Mouse (Mus musculus): ENCODE results near the gene Tulp3. TPM values are rescaled to one million over a fixed set of nuclear protein-coding genes. Genes with fewer than 3 reads are reported as not detected.
A peak's percentile ranks its signal among the peaks of the same experiment; 100 is the strongest.

Gene Tulp3
- total and polyA plus RNA-seq, 3 experiments, result 5.3 to 19.2 TPM; not detected in 1

GRCm38 (mm10) chr6:128288681-128289080 lies 67.0 kb downstream of the Tulp3 start:
- no peak for DNase-seq (ENCODE audit: low read depth, low spot score)
- Histone ChIP-seq H3K27me3 (ENCODE audit: control insufficient read depth in 1 of 2, insufficient read depth in 2 of 2, low read length in 2 of 2) (no peaks in the 10 kb centered on the region), H3K4me1 (ENCODE audit: control insufficient read depth in 1 of 2, insufficient read depth in 2 of 2, low read length in 2 of 2) (no peaks in the 10 kb centered on the region), H3K4me3 (ENCODE audit: control insufficient read depth in 1 of 2, insufficient read depth in 1 of 2, low read depth in 2 of 2, low read length in 2 of 2) (no peak overlapping the region), H3K36me3 (ENCODE audit: control insufficient read depth in 1 of 2, insufficient read depth in 2 of 2, low read length in 2 of 2) (no peaks in the 10 kb centered on the region), H3K9ac (ENCODE audit: control insufficient read depth, low read depth, low read length, poor library complexity, severe bottlenecking) (no peak overlapping the region), H3K27ac (ENCODE audit: control insufficient read depth, low read depth, low read length) (no peak overlapping the region), H3K79me2 (ENCODE audit: control insufficient read depth, insufficient read depth, low read length, poor library complexity) (no peaks in the 10 kb centered on the region), H3K9me3 (replicated peaks; ENCODE audit: insufficient read depth, low read length) (no peaks in the 10 kb centered on the region)
- TF ChIP-seq ZC3H11A (IDR thresholded peaks at IDR 0.05; ENCODE audit: low read depth, low read length) (no peak), MAZ (IDR thresholded peaks at IDR 0.05; ENCODE audit: low read depth, low read length) (no peak), SIN3A (IDR thresholded peaks at IDR 0.05; ENCODE audit: low read length) (no peak), ELF1 (IDR thresholded peaks at IDR 0.05; ENCODE audit: low read depth, low read length) (no peak), POLR2A (IDR thresholded peaks at IDR 0.05; ENCODE audit: control insufficient read depth in 1 of 2, insufficient read depth in 1 of 2, low read depth in 1 of 2, low read length in 2 of 2, poor library complexity in 1 of 2) (no peak), MEF2A (IDR thresholded peaks at IDR 0.05; ENCODE audit: extremely low read depth, insufficient replicate concordance, low read depth, low read length, poor library complexity, severe bottlenecking) (no peak), MYB (IDR thresholded peaks at IDR 0.05; ENCODE audit: low read depth, low read length) (no peak), TBP (IDR thresholded peaks at IDR 0.05; ENCODE audit: low read depth, low read length) (no peak), EP300 (IDR thresholded peaks at IDR 0.05; ENCODE audit: low read depth in 1 of 2, low read length in 2 of 2) (no peak), USF1 (IDR thresholded peaks at IDR 0.05; ENCODE audit: low read depth, low read length) (no peak), MAX (IDR thresholded peaks at IDR 0.05; ENCODE audit: low read length) (no peak), CHD2 (IDR thresholded peaks at IDR 0.05; ENCODE audit: low read length) (no peak), ZKSCAN1 (IDR thresholded peaks at IDR 0.05; ENCODE audit: low read depth, low read length) (no peak), POLR2AphosphoS2 (IDR thresholded peaks at IDR 0.05; ENCODE audit: low read length) (no peak), TCF12 (IDR thresholded peaks at IDR 0.05; ENCODE audit: low read depth, low read length) (no peak), TAL1 (IDR thresholded peaks at IDR 0.05; ENCODE audit: low read length) (no peak), GABPA (IDR thresholded peaks at IDR 0.05; ENCODE audit: low read depth, low read length) (no peak)

DNA sequence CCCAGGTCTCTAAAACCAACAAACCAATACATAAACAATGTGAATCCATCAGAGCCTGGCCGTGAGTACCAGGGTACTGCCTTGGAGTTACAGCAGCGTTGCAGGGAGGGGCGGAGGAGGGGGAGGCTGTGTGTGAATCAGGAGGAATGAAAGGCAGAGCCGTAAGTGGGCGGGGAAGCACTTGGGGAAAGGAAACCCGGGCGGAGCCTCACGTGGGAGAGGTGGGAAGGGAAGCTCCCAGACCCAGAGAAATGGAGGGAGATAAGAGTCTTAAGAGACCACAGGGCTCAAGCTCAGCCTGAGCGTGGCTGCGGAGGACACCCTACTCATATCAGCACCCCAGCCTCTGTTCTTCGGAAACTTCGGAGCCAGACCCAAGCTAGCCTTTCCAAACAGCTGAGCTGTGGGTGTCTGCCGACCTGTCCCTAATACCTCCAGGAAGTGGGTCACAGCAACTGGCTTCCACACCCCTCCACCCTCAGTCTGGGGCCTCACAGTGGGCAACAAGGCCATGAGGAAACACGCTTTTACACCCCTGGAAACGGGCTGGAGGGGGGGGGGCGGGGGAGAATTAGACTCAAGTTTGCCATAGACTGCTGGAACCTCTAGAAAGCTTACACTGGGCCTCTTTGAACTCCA lies 69.7 kb downstream of the Tulp3 start:
- Histone ChIP-seq H3K4me3 (ENCODE audit: control insufficient read depth in 1 of 2, insufficient read depth in 1 of 2, low read depth in 2 of 2, low read length in 2 of 2) (no peak overlapping the region), H3K27me3 (ENCODE audit: control insufficient read depth in 1 of 2, insufficient read depth in 2 of 2, low read length in 2 of 2) (no peaks in the 10 kb centered on the region), H3K9me3 (replicated peaks; ENCODE audit: insufficient read depth, low read length) (no peaks in the 10 kb centered on the region), H3K9ac (ENCODE audit: control insufficient read depth, low read depth, low read length, poor library complexity, severe bottlenecking) (no peak overlapping the region), H3K79me2 (ENCODE audit: control insufficient read depth, insufficient read depth, low read length, poor library complexity) (no peaks in the 10 kb centered on the region), H3K4me1 (ENCODE audit: control insufficient read depth in 1 of 2, insufficient read depth in 2 of 2, low read length in 2 of 2) (no peaks in the 10 kb centered on the region), H3K27ac (ENCODE audit: control insufficient read depth, low read depth, low read length) (no peak overlapping the region), H3K36me3 (ENCODE audit: control insufficient read depth in 1 of 2, insufficient read depth in 2 of 2, low read length in 2 of 2) (no peaks in the 10 kb centered on the region)
- TF ChIP-seq ELF1 (IDR thresholded peaks at IDR 0.05; ENCODE audit: low read depth, low read length) (no peak), ZMIZ1 (IDR thresholded peaks at IDR 0.05; ENCODE audit: low read depth, low read length) (no peak), POLR2AphosphoS2 (IDR thresholded peaks at IDR 0.05; ENCODE audit: low read length) (no peak), NRF1 (IDR thresholded peaks at IDR 0.05; ENCODE audit: insufficient read depth, low read depth, low read length, poor library complexity, severe bottlenecking) (no peak), UBTF (IDR thresholded peaks at IDR 0.05; ENCODE audit: borderline replicate concordance, insufficient read depth, low read depth, low read length) (no peak), MYC (IDR thresholded peaks at IDR 0.05; ENCODE audit: low read depth, low read length) (no peak), POLR2AphosphoS5 (IDR thresholded peaks at IDR 0.05; ENCODE audit: borderline replicate concordance, low read depth, low read length) (no peak), CTCF (IDR thresholded peaks at IDR 0.05 in 2 of 3, conservative IDR thresholded peaks at IDR 0.05 in 1 of 3; ENCODE audit: control insufficient read depth in 1 of 3, insufficient read depth in 1 of 3, low read depth in 2 of 3, low read length in 3 of 3, poor library complexity in 1 of 3, severe bottlenecking in 1 of 3) (no peak), SIN3A (IDR thresholded peaks at IDR 0.05; ENCODE audit: low read length) (no peak), BHLHE40 (IDR thresholded peaks at IDR 0.05; ENCODE audit: borderline replicate concordance, low read depth, low read length) (no peak), CHD2 (IDR thresholded peaks at IDR 0.05; ENCODE audit: low read length) (no peak)
- peak; percentile 12 for DNase-seq (ENCODE audit: low read depth, low spot score)

All from MEL (cell line).